Mouse (Mus musculus) neutrophil, adult 83 days (primary cell): Measurements from ENCODE around the gene Mdfic. TPM values are rescaled to one million over a fixed set of nuclear protein-coding genes. Genes with fewer than 3 reads are reported as not detected.

Experiments used
- total RNA-seq, 2 experiments: library from RNA; stranded (reverse); gene quantifications; one replicate each; pipeline ENCODE4 v1.2.4; 2023

Mdfic gene
- 10 to 100 TPM in 1 of 2 experiments, 1 to 10 TPM in 1; 8.0 to 10.5 TPM for total RNA-seq

DNA sequence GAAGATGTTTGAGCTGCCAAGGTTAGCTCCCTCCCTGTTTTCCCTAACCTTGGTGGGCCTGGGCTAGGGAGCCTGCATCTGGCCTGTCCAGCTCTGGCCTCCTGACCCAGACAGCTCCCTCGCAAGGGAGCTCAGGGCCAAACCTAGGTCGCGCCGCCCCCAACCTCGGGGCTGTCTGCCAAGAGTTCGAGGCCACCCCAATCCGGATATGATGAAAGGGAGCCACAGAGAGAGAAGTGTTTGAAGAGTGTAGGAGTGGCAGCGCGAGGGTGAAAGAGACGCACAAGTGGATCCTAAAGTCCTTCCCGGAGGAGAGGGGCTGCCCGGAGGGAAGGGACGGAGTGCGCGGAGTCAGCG is at the start of gene Mdfic:
TSS of gene Mdfic (plus strand) at position 201 of the 357 bp plus-strand sequence.

